Mouse (Mus musculus): Measurements from ENCODE around the gene Pla2g15.

The Pla2g15 gene

DNA sequence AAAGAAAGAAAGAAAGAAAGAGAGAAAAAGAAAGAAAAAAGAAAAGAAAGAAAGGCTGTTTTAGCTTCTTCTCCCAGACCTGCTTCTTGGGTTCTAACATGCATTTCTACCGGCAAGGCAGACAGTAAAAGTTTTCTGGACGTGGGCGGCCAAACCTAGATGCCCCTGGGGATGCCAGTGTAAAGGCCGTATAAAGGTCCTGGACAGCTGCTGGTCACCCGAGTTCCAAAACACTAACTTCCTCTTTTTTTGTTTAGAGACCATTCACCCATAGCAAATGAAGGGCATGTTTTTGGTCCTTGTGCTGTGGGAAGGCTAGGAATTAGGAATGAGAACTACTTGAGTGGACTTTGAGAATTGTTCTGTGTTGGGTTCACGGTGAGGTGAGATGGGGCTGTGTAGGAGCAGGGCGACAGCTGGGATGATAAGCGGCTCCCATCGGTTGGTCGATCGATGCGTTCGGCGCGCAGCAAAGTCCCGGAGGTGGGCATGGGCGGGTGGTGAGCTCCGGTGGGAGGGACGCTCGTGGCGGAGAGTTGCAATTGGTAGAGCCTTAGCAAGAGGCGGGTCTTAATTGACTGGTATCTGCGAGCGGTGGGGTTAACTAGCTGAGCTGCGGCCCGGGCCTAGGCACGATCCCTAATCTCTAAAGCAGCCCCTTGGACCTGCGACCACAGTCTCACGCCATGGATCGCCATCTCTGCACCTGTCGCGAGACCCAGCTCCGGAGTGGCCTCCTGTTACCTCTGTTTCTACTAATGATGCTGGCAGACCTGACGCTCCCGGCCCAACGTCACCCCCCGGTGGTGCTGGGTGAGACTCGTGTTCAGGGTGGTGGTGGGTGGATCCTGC lies at the start of gene Pla2g15:
Gene Pla2g15, plus strand, starts transcription at position 599 of the 852 bp plus-strand sequence.
- DNase-seq: peak; percentile 94 to 95

DNA sequence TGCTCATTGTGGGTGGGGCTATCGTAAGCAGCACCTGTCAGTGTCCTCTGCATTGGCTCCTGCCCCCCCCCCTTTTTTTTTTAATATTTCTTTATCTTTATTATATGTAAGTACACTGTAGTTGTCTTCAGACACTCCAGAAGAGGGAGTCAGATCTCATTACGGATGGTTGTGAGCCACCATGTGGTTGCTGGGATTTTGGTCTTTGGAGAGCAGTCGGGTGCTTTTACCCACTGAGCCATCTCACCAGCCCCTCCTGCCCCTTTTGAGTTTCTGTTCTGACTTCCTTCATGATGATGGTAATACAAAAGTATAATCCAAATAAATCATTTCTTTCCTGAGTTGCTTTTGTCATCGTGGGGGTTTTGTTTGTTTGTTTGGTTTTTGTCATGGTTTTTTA lies 47.9 kb upstream of the Pla2g15 start:
- no peak for DNase-seq

DNA sequence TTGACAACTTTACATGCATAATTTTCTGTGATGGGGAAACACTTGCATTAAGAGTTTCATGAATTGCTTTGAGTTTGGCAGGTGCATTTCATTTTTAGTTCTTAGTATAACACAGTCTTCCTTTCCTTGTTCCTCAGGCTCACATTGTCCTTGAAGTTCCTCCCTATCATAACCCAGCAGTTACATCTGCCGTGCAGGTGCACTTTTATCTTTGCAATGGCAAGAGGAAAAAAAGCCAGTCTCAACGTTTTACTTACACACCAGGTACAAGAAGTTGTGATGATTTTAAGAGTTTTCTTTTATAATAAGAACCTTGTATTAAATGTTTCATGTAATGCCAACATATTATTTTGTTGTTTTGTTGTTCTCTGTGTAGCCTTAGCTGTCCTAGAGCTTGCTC lies 46.3 kb upstream of the Pla2g15 start:
- no peak for DNase-seq

DNA sequence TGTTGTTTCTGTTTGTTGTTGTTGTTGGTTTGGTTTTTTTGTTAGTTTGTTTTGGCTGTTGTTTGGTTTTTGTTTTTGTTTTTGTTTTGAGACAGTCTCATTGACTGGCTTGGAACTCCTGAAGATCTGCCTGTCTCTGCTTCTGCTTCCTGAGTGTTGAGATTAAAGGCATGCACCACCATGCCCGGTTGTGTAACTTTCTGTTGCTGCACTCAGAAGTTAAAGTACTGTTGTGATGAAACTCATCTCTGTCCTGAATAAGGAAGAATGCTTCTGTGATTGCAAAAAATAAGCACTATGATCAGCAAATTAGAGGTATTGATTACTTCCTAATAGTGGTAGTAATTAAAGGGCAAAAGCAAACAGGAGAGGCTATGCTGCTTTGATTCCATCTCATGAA lies 44.0 kb upstream of the Pla2g15 start:
- DNase-seq: no peak

DNA sequence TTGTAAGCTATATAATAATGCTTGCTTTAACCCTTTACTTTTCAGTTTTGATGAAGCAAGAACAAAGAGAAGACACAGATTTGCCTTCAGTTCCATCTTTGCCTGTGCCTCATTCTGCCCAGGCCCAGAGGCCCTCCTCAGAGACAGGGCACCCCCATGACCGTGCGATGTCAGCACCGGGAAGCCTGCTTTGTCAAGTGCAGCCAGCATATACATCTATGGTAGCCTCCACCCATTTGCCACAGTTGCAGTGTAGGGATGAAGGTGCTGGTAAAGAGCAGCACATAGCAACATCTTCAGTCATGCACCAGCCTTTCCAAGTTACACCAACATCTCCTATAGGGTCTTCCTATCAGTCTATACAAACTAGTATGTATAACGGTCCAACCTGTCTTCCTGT lies 42.1 kb upstream of the Pla2g15 start:
- no peak for DNase-seq

DNA sequence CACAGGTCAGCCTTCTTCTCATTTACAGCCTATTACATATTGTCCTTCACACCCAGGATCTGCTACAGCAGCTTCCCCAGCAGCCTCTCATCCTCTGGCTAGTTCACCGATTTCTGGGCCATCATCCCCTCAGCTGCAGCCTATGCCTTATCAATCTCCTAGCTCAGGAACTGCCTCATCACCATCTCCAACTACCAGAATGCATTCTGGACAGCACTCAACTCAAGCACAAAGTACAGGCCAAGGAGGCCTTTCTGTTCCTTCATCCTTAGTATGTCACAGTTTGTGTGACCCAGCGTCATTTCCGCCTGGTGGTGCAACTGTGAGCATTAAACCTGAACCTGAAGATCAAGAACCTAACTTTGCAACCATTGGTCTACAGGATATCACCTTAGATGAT lies 41.5 kb upstream of the Pla2g15 start:
- no peak for DNase-seq

DNA sequence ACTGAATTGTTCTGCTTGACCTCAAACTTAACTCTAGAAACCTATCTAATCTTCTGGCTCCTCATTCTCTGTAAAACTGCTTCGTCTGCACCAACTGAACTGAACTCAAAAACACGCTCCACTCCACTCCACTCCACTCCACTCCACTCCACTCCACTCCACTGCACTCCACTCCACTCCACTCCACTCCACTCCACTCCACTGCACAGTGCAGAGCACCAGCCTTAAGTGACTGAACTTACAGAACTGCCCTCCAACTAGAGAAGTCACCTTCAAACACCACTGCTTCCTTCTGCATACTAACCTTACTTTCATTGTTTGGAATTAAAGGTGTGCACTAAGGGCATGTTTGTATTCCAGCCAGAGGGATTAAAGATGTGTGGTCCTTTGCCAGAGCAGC lies 38.2 kb upstream of the Pla2g15 start:
- peak in 1 of 2 experiments; percentile 55 for DNase-seq

DNA sequence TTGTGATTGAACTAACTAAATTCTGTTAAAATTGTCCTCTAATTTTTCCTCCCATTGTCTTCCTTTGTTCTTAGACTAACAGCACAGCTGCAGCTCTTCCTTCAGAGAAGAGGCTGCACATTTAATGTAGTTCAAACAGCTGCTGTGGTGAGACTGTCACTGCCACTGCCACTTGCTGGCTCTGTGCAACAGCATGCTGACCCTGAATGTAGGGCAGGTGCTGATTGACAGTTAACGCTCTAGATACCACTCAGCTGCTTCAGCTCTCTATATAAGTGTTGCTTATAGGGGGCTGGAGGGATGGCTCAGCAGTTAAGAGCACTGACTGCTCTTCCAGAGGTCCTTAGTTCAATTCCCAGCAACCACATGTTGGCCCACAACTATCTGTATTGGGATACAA lies 37.7 kb upstream of the Pla2g15 start:
- no peak for DNase-seq

DNA sequence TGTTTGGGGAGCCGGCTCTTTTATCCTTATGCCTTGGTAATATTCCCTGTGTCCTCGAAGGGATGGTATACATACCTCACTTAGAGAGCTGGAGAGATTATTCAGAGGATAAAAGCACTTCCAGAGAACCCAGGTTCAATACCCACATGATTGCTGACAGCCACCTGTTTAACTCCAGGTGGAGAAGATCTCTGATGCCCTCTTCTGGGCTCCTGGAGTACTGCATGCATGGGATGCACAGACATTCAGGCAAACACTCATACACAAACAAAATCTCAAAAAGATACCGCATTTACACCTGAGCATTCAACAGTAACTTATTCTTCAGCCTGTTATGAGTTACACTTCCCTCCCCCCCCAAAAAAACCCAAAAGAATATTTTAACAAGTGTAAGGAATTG lies 34.3 kb upstream of the Pla2g15 start:
- peak in 1 of 2 experiments; percentile 40 for DNase-seq

DNA sequence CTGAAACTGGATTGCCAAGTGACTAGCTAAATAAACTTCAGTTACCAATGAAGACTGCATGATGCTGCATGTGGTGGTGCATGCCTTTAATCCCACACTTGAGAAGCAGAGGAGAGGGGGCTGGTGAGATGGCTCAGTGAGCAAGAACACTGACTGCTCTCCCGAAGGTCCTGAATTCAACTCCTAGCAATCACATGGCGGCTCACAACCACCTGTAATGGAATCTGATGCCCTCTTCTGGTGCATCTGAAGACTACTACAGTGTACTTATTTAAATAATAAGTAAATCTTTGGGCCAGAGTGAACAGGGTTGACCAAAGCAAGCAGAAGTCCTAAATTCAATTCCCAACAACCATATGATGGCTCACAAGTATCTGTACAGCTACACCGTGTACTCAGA lies 26.8 kb upstream of the Pla2g15 start:
- DNase-seq: no peak

DNA sequence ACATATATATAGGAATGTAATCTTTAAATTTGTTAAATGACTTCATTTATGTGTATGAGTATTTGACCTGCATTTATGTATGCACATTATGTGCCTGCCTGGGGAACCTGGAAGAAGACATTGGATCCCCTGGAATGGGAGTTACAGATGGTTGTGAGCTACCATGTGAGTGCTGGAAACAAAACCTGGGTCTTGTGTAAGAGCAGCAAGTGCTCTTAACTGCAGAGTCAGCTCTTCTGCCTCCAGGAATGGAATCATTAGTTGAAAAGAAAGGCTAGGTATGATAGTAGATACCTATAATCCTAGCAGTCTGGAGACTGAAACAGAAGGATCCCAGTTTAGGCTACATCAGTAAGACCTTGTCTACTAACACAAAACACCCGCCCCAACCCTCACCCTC lies 24.1 kb upstream of the Pla2g15 start:
- DNase-seq: no peak

DNA sequence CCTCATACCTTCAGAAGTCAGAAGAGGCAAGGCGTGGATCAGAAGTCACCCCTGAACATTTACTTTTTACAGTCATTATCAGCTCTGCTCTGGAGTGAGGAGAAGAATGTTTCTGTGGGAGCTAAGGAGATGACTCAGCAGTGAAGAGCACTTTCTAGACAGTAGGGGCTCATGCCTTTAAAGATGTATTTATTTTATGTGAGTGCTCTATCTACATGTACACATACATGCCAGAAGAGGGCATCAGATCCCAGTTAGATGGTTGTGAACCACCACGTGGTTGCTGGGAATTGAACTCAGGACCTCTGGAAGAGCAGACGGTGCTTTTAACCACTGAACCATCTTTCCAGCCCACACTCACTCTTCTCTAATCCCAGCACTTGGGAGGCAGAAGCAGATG lies 23.1 kb upstream of the Pla2g15 start:
- no peak for DNase-seq

DNA sequence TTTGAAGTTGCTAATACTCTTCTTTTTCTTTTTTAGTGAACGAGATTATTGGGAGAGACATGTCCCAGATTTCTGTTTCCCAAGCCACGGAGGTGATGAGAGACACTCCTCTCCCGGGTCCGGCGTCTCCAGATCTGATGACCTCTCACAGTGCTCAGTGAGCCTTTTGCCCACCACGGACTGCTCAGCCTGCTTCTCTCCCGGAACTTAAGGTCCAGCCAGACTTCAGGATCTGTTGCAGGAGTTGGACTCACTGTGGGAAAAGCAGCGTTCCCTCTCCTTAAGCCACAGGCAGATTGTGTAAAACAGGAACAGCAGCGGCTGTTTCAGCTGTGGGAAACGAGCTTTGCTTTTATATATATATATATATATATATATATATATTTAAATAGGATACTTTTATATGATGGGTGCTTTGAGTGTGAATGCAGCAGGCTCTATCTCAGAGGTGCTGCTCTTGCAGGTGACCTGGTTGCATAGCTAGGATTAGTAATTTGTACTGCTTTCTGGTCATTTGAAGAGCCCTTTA lies 22.3 kb upstream of the Pla2g15 start:
- DNase-seq: no peak

DNA sequence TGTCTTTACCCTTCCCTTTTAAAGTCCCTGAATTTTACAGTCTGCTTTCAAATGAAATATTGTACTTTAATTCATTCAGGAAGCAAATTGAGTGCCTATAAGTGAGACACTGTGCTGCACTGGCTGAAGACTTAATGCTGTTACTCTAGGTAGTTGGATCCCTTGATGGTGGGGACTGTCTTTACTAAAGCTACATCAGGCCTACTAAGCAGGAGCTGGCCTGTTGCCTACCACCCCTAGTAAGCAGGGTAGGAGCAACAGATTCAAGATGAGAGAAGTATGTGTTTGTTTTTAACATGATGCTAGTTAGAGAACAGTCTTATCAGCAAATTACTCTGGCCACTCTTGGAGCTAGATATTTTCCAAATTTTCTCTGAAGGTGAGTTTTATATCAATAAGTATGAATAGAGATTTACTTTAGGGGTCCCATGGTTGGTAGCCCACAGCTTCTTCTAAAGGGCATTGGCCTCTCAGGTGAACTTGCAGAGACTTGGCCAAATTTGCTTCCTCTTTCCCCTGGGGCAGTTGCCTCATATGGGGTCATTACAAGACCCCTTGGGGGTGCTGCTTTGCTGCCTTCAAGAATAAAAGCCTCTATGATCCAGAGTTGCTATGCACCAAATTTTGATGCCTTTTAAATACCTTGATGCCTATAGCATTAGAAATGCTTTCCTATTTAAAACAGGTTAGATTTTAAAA lies 20.8 kb upstream of the Pla2g15 start:
- no peak for DNase-seq

DNA sequence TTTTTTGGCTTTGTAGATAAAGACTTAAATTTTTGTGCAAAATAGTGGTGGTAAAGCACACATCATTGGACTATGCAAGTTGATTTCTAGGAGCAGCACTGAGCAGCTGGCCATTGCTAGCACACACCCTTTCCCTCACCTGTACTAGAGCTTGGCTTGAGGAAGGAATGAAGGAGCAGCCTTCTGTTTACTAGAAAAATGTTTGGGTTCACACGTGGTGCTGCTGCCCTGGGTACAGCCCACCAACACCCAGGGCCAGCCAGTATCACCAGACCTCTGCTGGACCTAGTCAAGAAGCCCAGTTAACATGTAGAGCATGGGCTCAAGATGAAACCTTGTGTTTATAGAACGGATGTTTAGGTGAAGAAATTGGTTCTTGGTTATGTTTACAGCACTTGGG lies 20.2 kb upstream of the Pla2g15 start:
- DNase-seq: no peak

DNA sequence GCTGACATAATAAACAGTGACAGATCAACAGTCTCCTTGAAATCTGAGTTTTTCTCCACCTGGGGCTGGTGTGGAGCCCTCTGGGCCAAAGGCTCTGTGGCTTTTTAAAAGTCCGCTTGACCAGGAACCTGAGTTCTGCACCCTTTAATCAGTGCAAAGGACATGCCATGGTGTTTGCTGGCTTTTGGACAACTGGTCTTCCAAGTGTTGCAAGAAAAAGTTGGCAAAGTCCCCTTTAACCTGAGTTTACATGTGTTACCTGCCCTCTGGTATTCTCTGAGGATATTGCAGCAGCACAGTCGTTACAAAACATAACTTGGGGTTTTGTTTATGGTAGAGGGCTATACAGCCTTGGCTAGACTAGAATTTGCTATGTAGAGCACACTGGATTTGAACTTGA lies 19.7 kb upstream of the Pla2g15 start:
- no peak for DNase-seq

DNA sequence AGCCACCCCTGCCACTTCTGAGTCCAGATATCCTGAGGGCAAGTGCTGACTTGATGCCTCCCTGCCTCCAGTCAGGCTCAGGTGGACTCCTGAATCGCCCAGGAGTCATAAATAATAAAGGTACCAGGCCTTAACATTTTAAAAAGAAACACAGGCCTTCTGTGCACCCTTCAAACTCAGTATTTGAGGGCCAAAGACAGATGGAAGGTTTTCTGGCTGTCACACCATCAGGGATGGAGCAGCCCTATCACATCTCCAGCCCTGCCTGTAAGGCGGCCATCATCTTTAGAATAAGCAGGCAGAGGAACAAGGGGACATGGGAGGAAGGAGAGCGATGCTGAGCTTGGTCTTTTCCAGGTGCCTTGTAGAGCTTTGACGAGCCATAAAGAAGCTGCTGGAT lies 19.2 kb upstream of the Pla2g15 start:
- DNase-seq: no peak

DNA sequence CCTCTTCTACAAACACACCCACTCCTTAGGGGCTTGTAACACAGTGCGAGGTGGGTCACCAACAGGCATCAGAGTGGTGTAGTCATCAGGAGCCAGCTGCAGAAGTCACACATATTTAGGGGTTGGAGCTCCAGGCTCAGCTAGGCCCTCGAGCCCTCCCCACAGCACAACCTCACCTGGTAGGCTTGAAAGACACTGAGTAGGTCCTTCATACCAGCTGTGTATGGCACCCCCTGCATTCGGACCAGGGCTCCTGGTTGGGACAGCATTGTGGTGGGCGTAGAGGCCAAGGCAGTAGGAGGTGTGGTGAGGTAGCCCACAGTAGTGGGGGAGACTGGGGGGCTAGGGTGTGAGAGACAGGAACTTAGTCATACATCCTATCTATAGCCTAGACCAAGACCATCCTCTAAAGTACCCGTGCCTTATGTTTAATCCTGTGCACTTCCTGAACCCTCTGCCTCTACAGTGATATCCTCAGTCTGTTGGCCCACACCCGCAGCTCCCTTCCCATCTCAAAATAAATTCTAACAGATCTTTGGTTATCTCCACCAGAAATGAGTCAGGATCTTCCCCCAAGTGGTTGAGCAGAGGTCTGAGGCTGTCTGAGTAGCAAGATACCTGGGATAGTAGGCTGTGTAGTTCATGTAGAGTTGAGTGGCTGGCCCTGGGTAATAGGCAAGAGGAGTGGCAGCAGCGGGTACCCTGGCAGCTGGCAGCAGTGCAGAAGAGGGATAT lies 18.5 kb upstream of the Pla2g15 start:
- DNase-seq: no peak

DNA sequence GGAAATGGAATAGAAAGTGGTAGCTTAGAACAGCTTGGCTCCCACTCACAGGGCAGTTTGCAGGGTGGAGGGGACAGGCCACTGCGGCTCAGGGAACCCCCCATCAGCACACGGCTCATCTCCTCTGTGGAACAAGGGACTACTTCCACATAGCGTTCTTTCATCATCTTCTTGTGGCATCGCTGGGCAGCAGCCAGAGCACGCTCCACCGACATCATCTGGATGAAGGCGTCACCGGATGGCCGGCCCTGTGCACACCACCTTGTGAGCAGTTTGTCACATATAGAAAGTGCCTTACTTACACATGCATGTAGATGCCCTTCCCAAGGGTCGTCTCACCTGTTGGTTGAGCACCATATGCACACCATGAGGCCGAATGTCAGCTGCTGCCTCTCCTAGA lies 17.8 kb upstream of the Pla2g15 start:
- no peak for DNase-seq

DNA sequence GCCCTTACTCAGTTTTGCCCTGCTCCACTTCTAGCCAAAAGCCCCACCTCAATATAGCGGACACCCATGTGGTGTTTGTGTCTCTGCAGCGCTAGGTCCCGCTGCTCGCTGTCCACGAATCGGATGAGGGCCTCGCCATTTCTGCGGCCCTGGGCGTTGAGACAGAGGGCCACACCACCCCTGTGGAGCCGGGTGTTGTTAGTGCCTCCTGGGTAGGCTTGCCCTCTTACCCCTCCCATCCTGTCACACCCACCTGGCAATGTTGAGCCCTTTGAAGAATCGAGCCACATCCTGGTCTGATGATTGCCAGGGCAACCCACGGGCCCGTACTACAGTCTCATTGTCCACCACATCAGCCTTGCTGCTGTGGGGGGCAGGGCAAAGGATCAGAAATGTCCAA lies 16.7 kb upstream of the Pla2g15 start:
- peak in 1 of 2 experiments; percentile 59 for DNase-seq

DNA sequence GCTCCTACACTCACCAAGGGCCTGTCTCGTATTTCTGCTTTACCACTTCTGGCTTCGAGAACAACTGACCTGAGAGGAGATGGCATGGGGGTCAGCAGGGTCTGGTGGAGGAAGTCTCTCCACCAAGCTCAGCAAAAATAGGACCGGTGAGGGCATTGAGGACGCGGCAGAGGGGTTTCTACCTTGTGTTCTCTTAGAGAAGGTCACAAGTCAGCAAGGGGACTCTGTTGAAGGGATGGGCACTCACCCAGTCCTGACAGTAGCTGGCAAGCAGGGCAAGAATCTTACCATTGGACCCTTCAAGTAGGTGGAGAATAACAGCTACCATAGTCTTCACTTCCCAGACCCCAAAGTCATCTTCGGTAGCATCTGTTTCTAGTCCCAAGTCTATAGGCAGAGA lies 16.3 kb upstream of the Pla2g15 start:
- DNase-seq: no peak

DNA sequence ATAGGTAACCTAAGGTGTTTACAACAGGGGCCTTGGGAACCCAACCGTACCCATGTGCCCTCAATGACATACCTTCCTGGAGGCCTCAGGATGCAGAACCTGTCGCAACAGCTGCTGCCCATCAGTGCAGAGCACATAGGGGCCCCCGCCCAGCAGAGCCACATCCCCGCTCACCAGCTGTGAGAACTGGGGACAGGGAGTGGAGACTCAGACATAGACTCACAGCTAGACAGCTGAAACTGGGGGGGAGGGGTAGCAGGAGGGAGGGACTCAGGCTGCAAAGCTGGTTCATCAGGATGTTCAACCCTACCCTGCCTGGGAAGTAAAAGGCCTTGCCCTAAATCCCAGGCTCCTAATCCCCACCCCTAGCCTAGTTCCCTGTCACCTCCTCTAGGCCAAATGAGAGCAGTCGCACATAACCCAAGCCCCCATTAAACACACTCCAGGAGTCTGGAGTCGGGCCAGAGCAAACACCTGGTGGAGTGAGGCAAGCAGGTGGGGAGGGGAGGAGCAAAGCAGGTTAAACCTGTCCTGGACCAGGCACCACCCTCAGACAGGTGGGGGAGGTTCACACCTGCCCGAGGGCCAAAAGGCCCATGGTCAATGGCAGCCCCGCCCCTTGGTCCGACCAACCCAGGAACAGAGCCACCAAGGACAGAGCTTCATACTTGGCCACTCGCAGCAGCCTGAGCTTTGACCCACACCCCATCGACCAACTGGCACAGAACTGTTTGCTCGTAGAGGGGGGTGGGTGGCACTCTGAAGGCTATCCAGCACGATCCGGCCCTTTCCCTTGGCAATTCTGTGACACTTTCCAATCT lies 15.2 kb upstream of the Pla2g15 start:
- peak; percentile 96 to 98 for DNase-seq

DNA sequence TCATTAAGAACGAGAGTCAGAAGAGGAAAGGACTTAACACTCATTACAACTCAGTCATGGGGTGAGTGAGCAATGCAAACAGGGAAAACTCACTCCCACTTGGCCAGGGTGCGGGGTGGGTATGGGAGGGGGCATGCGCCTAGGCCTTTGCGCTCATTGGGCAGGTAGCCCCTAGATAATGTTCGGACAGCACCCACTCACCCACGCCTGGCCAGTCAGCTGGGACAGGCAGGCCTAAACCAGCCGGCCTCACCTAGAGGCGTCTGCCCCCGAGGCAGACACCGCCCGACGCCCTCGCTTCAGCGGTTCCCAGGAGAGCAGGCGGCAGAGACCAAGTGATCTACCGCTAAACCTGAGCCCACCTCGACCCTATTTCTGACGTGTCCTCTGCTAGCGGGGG lies 14.5 kb upstream of the Pla2g15 start:
- DNase-seq: peak; percentile 43 to 69

Data from lung, adult 18-20 months (tissue).